Mouse (Mus musculus) urinary bladder, postnatal 36 days (tissue): Measurements from ENCODE around the gene Eefsec.

Source experiments
- DNase-seq, 2 experiments: peaks; one replicate each; pipeline ENCODE4 v3.0.0; 2022; ENCODE audit warnings: low spot score in 2 of 2, mixed read lengths in 1 of 2

The Eefsec gene

GRCm38 (mm10) chr6:88260645-88261044 lies 185.7 kb downstream of the Eefsec start:
- no peak for DNase-seq

GRCm38 (mm10) chr6:88259621-88260020 lies 186.7 kb downstream of the Eefsec start:
- no peak for DNase-seq

DNA sequence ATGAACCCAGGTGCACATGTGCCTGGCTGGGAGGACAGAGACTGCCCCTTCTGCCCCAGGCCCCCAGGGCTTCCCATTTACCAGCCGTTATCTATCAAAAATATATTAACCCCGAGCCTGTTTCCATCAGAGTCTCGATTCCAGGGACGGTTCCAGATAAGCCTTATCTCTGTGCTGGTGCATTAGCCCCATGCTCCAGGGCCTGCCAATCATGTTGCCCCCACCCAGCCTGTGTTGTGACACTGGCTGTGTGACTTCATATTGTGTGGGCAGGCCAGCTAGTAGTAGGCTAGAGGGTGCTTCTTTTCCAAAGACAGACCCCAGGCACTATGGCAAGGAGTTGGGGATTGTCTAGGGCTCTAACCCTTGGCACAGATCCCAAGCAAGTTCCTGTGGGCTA lies 190.9 kb downstream of the Eefsec start:
- DNase-seq = no peak

- DNase-seq = no peak
Measured at GRCm38 (mm10) chr6:88254082-88254481, 192.3 kb downstream of the Eefsec start.

GRCm38 (mm10) chr6:88251798-88252478 lies 194.4 kb downstream of the Eefsec start:
- DNase-seq = no peak

DNA sequence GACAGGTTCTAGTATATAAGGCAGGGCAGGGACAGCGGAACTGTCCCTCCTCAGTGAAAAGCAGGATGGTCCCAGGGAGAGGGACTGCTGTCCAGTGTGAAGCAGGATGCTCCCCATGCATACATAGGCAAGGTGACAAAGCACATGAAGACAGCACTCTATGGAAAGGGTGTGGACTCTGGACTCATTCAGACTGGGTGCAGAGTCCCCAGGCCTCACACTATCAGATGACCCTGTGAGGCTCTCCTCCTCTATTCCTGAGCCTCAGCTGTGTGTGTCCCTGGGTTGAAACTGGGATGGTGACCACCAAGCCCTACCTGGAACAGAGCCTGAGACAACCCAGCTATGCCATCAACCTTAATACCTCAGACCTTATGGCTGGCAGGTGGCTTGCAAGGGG lies 194.9 kb downstream of the Eefsec start:
- no peak for DNase-seq

DNA sequence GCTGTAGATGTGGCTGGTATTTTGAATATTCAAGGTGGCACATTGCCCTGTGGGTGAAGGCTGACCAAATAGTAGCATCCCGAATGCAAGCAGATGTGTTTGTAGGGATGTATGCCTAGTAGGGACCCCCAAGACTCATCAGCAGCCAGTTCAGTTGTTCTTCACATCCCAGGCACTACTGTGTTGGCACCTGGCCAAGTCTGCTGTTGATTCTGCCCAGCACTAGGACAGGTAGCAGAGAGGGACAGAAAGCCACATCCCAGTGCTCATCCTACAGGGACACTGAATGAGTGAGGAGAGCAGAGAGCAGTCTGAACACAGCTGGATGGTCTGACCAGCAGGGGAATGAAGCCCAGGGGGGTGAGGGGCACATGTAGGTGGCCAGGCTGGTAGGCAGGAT lies 197.1 kb downstream of the Eefsec start:
- no peak for DNase-seq

- DNase-seq = peak; percentile 62 to 81
Measured at GRCm38 (mm10) chr6:88242604-88243003, 203.7 kb downstream of the Eefsec start.

DNA sequence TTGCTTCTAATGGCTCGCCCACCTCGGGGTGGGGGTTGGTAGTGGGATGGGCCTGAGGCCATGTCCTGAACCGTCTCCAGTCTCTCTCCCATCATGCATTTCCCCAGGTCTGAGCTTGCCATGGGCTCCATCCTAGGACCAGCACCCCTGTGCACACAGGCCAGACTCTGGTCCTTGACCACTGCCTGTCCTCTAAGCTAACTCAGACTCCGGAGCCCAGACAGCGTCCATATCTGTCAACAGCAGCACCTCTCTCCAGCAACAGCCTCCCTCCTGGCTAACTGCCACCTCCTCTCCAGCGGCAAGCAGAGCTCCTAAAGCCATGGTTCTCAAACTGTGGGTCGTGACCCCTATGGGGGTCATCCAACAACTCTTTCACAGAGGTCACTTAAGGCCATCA lies 209.8 kb downstream of the Eefsec start:
- DNase-seq = no peak

DNA sequence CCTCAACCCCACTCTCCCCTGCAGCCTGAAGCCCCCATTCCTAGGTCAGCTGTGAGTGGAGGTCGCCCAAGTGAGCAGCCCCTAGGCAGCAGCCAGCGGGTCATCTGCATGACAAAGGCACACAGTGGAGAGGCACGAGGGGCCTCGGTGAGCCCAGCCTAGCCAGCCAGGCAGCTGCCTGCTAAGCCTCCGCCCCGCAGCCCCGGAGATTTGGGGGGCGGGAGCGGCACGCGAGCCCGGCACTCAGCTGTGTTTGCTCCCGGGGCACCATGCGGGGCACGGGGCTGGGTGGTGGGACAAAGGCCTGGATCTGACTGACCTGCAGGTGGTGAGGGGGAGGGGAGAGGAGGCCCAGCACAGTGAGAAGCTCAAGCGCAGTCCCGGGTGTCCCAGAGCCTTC lies 210.4 kb downstream of the Eefsec start:
- DNase-seq = no peak

- DNase-seq = no peak
Measured at GRCm38 (mm10) chr6:88235461-88235860, 210.9 kb downstream of the Eefsec start.

GRCm38 (mm10) chr6:88233996-88234395 lies 212.3 kb downstream of the Eefsec start:
- peak; percentile 85 for DNase-seq

DNA sequence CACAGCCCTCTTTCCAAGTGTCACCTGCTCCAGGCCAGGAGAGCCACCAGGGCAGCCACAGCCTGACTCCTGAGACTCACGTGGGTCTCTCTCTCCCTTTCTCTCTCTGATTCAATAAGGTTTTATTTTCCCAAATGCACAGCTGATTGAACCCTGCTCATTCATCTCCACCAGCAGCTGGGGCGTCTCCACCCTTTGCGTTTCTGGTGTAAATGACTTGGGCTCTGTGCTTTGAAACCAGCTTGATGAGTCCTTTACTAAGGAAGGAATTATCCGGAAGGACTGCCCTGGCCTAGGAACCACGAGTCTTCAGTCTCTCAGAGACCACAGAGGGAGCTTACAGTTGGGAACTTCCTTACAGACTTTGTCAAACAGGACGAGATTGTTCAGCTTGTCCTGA lies 214.1 kb downstream of the Eefsec start:
- no peak for DNase-seq

DNA sequence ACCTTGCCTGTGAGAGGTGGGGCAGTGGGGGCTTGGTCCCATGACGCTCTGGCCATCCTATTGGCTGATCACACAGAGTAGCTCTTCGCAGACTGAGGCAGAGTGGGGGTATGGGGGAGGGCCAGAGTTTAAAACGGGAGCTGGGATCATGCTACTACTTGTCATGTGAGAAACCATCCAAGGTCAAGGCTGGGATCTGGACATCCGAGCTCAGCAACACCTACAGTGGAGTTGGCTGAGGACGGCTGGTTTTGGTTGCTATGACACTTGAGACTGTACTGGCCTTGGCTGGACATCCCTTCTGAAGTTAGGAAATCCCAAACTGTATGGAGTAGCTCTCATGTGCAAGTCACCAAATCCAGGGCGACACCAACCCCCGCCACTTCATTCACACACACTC lies 214.5 kb downstream of the Eefsec start:
- DNase-seq = no peak

- DNase-seq = no peak
Measured at GRCm38 (mm10) chr6:88229221-88229620, 217.1 kb downstream of the Eefsec start.

DNA sequence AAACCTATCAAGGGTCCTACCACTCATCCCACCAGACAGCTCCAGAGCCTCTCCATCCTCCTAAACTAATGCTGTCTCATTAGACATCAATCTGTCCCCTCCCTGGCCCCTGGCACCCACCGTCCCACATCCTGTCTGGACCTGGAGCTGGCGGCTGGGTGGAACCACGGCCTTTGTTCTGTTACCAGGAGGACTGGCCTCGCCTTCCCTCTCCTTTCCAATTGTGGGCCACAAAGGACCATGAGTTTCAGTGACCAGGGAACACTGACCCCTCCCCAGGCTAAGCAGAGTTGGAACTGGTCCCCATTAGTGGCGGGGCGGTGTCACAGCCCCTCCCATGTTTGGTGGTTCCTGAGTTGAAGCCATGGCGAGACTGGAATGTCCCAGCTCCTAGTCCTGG lies 218.8 kb downstream of the Eefsec start:
- no peak for DNase-seq

DNA sequence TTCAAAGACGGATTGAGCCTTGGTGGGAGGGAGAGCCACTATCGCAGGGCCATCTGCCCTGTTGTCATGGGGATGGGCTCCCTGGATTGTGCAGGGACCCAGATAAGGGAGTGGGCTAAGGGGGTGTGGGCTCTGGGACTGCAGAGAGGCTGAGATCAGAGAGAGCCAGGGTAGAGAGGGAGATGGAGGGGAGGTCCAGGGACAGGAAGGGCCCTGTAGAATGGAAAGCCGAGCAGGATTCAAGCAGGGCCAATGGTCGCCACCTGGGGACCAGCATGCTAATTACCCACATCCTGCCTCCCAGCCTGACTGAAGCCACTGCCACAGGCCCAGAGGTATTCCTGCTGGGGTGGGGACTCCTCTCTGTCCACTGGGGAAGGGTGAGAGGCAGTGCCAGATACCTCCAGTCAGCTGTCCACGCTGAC lies 219.8 kb downstream of the Eefsec start:
- DNase-seq = no peak

DNA sequence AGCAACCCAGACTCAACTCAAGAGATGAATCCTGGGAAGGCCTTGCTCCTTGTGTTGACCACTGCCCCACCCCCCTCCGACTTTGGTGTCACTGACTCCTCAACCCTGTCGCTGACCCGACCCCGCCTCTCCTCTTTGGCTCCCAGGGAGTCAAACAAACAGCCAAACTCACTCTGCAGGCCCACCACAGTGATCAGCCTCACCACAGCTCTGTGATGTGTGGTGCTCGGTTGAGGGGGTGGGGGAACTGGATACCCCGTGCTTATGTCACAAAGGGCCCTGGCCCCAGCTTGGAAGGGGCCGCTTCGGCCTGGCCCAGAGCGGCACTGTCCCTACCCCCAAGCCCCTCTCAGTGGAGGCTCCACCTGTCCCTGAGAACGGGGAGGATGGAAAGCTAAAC lies 224.4 kb downstream of the Eefsec start, which contains the start of gene Dnajb8:
Dnajb8 (plus strand) TSS at position 301 of the 400 bp plus-strand sequence.
- no peak for DNase-seq

DNA sequence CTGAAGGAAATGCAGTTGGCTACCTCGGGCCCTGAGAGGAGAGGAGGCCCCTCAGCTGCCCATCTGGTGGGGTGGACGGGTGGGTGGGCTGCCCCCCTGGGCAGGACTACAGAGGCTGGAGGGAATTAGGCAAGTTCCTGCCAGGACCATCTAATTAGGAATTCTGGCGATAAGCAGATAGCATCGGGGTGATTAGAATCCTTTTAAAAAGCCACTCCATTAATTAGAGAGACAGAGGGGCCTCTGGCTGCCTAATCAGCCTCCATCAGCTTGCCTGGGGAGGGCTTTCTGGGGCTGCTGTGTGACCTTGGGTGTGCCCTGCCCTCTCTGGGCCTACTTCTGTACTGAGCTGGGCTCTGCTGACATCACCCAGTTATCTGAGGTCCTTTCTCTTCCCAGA lies 227.2 kb downstream of the Eefsec start:
- DNase-seq = no peak

DNA sequence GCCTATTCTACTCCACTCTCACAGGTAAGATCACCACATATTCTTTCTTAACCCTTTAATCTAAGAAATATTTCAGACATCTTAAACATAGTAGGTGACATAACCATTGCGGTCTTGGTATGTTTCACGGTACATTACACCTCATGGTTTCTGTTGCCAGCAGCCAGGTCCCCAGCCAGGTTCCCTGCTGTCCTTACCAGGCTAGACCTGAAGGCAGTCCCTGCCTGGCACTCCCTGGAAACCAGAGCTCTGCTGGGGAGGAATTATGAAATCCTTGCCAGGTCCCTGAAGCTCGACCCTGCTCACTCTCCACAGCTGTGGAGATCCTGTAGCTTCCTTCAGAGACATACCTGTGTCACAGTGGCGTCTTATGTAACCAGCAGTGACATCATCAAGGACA lies 230.1 kb downstream of the Eefsec start:
- DNase-seq = no peak

DNA sequence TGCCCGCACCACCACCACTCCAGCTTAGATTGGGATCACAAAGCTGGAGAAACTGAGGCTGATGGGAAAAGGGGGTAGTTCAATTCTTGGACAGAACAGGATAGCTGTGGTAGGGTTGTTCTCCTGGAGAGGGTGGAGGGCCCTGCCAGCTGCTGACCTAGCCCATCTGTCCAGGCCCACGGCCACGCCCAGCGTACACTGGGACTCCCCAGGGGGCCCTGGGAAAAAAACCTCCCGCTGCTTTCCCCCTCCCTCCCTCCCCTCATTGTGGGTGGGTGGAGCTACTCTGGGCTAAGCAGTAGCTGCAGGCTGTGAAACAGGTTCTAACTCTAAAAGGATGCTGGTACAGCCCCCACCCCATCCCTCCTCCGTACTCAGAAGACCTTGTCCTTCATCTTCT lies 230.5 kb downstream of the Eefsec start:
- DNase-seq = no peak

DNA sequence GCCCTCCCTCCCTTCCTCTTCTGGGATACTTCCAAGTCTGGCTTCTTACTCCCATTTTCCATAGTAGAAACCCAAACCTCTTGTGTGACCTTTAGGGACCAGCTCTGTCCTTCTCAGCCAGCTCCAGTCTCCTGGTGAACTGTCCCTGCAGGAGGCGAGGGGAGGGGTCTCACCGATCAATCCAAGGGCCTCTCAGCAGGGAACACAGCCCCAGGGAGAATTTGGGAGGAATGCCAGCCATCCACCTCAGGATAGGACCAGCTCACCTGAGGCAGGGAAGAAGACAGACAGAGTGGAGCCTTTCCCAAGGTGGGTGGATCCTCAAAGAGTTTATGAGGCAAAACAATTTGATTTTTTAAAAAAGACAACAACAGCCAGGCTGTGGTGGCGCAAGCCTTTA lies 236.2 kb downstream of the Eefsec start:
- DNase-seq = no peak

DNA sequence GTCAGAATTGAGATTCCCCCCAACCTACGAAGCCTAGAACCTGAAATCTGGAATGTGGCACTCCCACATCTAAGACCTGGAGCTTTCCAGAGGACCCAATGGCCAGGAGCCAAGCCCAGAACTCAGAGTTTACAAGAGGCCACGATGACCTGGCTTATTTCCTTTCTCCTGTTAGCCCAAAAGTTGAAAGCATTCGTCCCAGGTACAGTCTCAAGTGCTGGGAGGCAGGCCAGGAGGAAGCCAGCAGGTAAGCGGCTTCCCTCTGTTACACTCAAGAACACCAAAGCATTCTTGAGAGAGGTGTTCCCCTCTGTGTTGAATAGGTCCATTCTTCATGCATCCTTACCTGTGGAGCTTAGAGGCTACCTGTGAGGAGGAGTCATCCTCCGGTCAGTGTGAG lies 236.9 kb downstream of the Eefsec start:
- no peak for DNase-seq

- no peak for DNase-seq
Measured at GRCm38 (mm10) chr6:88208321-88208720, 238.0 kb downstream of the Eefsec start.
